Mouse (Mus musculus) left cerebral cortex, adult 2 months (tissue): ENCODE measurements around the gene Gchfr. TPM values are rescaled to one million over a fixed set of nuclear protein-coding genes. Genes with fewer than 3 reads are reported as not detected.

Experiments
- DNase-seq, 2 experiments: peaks; one replicate each; pipeline ENCODE4 v3.0.0; 2021 to 2022; ENCODE audit warnings: low spot score in 2 of 2, mixed read lengths in 1 of 2; ENCODE audit errors: extremely low spot score in 1 of 2
- H3K27ac ChIP-seq: fragments of 200-600 bp; 2 replicates; pipeline ENCODE4 v1.8.1; 2022
- H3K4me3 ChIP-seq: fragments of 200-600 bp; 2 replicates; pipeline ENCODE4 v1.8.1; 2022
- CTCF ChIP-seq: fragments of 200-600 bp; IDR thresholded peaks from 2 replicates; pipeline ENCODE4 v1.8.1; 2022; ENCODE audit warnings: antibody characterized with exemption, mild to moderate bottlenecking, moderate library complexity
- intact Hi-C: fragments of 180-260 bp; cut with DNase I; formaldehyde crosslinking; loops from one replicate; pipeline ENCODE4 v1.15.1; 2025
- total RNA-seq, 2 experiments: library from RNA; stranded (reverse); gene quantifications; 2 replicates each; pipeline ENCODE4 v1.2.3; 2021

The Gchfr gene
- total RNA-seq, 2 experiments from 2014 or later: not detected

DNA sequence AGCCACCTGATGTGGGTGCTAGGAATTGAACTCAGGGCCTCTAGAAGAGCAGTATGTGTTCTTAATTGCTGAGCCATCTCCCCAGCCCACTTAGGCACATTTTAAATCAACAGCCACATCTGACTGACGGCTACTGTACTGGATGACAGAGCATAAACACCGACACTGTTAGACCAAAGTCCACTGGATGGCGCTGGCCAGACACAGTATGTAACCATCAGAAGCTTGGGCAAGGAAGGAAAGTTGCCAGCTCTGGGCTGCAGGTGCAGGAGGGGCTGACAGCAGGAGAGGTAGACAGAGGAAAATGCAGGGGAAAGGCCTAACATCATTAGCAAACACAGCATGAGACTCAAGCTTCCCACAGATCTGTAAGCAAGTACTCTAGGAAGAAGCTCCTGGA, 9.2 kb downstream of the Gchfr start:
- no peak for DNase-seq
- TF ChIP-seq CTCF: no peak
- no peak overlapping the region for H3K27ac ChIP-seq
- no peak overlapping the region for H3K4me3 ChIP-seq
- intact Hi-C loops: no loop called here

DNA sequence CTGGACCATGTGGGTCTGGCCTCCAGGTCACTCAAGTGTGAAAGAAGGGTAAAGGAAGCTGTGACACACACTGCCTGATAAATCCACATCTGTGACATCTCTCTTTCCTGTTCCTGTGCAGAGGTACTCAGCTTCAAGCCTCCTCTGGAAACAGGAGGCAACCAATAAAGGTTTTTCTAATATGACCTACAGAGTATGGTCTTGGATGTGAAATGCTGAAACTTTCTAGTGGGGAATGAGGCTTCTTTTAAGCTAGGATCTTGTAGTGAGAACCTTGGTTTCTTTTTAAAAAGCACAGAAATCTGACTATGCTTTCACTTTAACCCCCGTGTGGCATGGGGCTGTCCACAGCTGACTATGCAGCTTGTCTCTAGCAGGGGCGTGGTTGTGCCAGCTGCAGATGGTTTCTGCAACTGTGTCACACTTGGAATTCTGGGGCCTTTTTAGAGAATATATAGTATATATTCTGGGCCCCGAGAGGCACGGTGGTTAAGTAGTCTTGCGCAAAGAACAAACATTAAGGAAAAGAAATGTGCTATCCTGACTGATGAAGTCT, 9.9 kb downstream of the Gchfr start:
- H3K27ac ChIP-seq: no peak overlapping the region
- TF ChIP-seq CTCF: no peak
- DNase-seq: no peak
- intact Hi-C loops: no loop called here
- no peak overlapping the region for H3K4me3 ChIP-seq

DNA sequence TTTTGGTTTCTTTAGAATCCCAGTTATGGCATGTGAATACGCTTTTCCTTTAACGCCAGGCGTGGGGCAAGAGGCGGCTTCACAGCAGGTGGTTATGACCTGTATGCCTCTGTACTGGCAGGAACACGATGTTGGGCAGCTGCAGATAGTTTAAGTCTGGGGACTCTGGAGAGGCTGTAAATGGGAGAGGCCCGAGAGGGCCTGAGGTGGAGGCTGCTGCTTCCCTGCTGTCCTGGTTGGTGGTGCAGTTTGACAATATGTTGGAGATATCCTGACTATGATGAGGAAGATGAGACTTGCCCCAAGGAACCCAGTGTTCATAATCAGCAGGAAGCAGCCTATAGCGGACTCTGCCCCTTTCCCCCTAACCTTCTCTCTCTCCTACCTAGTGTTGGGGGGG, 15.3 kb downstream of the Gchfr start:
- no peak for DNase-seq
- Histone ChIP-seq H3K27ac (no peak overlapping the region), H3K4me3 (no peak overlapping the region)
- intact Hi-C loops: no loop called here
- TF ChIP-seq CTCF: no peak

DNA sequence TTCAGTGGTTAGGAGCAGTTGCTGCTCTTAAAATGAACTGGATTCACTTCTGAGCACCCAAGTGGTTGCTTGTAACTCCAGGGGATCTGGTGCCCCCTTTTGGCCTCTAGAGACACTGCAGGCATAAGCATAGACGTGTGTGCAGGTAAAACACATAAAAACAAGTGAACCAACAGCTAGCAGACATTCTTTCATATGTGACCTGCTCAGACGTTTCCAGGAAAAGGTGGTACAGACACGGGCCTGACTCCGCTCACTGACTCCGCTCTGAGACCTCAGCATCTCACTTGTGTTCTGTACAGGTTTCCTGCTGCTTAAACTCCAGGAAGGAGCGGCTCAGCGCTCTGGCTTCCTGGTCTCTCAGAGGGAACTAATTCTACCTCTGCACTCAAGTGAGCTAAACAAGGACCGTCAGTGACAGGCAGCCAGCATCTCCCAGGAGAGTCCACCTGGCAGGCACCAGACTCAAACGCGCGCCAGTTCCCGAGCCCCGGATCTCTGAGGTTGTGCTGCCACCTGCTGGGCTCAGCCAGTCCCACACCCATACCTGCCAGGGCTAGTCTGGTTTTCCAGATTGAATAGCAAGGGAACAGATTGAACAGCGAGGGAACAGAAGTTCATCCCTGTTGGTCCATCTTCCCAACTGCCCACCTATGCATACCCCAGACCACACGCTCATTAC, 21.6 kb downstream of the Gchfr start:
- intact Hi-C loops: loop anchor here (1.0 to 2.0 kb wide), 2 partner anchors 32 to 148 kb away; partner anchors contain the start of gene Rmdn3
- Histone ChIP-seq H3K27ac (no peak overlapping the region), H3K4me3 (peak overlapping the region; percentile 40)
- peak; percentile 62 for TF ChIP-seq CTCF
- DNase-seq: peak; percentile 76 to 90

DNA sequence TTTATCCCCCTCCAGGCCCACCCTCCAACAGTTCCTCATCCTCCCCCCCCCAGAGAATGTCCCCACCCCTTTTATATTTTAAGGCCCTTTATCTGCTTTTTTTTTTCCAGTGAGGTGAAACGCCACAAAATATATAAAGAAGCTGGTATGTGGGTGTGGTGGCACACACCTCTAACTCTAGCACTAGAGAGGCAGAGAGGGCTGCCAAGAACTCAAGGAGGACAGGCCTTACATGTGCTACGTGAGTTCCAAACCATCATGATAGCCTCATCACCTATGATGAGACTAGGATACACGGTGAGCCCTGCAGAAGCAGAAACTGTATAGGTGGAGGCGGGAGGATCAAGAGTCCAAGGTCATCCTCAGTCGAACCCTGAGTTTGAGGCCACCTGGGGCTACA, 23.4 kb downstream of the Gchfr start:
- no peak for DNase-seq
- TF ChIP-seq CTCF: no peak
- Histone ChIP-seq H3K27ac (no peak overlapping the region), H3K4me3 (no peak overlapping the region)
- intact Hi-C loops: no loop called here

DNA sequence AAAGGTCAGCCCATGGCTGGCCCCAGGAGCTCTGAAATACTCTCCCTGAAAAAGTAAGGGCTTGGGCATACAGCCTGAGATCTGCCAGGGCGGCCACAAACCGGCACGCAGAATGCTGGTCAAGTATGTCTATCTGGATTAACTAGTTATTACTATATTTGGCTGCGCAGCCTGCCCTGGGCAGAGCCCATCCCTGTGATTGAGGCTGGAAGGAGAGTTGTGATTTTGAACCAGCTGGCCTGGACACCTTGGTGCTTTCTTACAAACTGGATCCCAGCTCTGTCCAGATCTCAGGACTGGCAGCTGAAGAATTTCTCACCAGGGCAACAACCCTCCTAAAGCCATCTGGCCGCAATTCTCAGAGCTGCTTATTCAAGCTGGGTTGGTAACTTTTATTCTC, 26.6 kb downstream of the Gchfr start:
- intact Hi-C loops: no loop called here
- no peak for TF ChIP-seq CTCF
- no peak overlapping the region for H3K27ac ChIP-seq
- no peak for DNase-seq
- H3K4me3 ChIP-seq: no peak overlapping the region

DNA sequence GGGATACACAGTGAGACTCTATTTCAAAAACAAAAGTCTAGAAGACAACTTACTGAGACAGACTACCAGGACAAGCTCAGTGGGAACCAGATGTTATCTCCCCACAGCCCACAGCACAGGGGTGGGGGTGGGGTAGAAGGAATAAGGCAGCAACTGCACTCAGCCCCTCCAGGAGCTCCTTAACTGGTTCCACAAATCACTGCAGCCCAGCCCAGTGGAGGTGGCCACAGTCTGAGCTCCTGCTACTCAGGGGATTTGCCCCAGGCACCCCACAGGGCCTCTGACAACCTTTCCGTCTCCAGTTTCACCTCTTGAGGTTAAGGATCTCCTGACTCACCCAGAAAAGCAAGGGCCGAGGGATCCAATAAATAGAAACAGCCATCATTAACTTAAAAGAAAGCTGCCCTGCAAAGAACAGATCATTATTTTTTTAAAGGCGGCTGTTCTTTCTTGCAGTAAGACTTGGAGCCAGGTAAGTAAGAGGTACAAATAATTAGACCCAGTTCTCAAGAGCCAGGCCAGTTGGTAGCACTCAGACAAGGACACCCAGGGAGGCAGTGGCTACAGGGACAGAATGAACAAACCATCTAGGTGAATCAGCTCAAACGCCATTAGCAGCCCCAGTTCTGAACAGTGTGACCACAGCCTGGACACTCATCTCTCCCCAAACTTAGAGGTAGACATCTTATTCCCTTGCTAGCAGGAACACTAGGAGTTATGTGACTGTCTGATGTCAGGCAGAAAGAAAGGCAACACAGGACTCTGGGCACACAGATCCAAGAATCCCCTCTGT, 28.9 kb downstream of the Gchfr start:
- H3K4me3 ChIP-seq: no peak overlapping the region
- intact Hi-C loops: no loop called here
- TF ChIP-seq CTCF: no peak
- H3K27ac ChIP-seq: no peak overlapping the region
- DNase-seq: no peak

DNA sequence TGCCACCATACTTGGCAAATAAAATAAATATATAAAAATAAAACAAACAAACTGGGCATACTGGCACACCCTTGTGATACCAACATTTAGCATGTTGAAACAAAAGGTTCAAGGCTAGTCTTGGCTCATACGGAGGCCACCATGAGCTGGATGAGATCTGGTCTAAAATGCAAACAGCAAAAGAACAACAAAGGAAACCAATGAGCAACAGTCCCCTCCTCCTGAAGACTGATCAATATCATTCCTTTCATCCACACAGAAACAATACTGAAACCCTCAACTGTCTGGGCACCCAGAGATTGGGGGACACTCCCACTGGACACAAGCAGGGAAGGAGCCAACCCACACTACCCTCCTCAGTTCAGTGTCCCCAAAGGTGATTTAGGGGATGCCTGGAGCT, 29.9 kb downstream of the Gchfr start:
- intact Hi-C loops: no loop called here

DNA sequence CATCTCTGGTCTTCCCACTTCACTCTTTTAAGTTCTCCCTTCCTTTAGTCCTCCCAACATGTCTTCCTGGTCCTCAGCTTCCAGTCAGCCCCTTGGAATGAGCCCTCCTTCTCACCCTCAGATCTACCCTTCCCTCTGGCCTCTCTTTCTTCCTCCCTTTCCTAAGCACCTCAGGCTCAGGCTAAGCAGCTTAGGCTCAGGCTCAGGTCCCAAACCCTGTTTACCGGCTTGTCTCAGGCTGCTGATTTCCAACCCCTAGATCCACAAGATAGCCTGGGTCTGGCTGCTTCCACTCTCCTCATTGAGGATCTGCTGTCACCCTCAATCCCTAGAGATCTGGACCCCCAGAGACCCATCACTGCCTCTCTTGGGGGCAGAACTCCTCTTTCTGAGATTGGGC, 30.5 kb downstream of the Gchfr start:
- H3K27ac ChIP-seq: no peak overlapping the region
- intact Hi-C loops: no loop called here
- H3K4me3 ChIP-seq: no peak overlapping the region
- TF ChIP-seq CTCF: no peak
- DNase-seq: no peak

More for the DNA sequence above, 29.9 kb downstream of the Gchfr start:
- no peak overlapping the region for H3K4me3 ChIP-seq
- DNase-seq: no peak
- no peak for TF ChIP-seq CTCF
- no peak overlapping the region for H3K27ac ChIP-seq

DNA sequence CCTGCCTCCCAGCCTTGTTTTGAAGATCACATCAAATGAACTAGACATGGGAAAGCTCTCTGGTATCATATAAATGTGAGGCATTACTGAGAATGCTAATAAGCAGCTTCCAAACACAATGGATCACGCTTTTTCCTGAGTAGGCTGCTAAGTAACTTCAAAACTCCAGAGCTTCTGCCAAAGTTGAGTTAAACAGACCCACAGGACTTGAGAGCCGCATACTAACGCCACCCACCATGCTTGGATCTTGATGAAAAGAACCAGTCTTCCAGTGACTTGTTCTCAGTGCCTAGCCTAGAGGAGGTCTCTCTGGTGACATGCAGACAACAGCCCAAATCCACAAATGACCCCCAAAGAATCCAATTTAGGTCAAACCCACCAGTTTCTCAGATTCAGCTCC, 31.4 kb downstream of the Gchfr start:
- intact Hi-C loops: no loop called here
- H3K4me3 ChIP-seq: no peak overlapping the region
- no peak for TF ChIP-seq CTCF
- DNase-seq: no peak
- no peak overlapping the region for H3K27ac ChIP-seq

DNA sequence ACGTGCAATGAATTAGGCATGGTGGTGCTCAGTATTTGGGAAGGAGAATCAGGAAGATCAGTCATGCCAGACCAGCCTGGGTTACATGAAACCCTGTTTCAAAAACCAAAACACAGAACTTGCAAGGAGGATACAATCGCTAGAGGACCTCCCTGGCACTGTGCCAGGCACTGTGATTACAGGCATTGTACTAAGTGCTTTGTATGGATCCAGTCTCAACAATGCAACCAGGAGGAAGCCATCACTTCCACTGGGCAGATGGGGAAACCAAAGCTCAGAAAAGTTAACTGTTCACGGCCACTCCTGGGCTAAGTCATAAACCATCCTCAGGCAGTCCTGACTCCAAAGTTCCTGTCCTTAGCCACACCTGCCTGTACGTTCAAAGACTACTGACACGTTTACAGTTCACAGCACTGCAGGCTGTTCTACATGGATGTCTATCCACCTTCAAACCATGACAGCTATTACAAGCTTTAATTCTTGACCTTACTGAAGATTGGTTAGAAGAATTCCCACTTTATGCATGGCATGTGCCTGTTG, 35.4 kb downstream of the Gchfr start:
- no peak for TF ChIP-seq CTCF
- DNase-seq: no peak
- intact Hi-C loops: no loop called here
- Histone ChIP-seq H3K27ac (no peak overlapping the region), H3K4me3 (no peak overlapping the region)

DNA sequence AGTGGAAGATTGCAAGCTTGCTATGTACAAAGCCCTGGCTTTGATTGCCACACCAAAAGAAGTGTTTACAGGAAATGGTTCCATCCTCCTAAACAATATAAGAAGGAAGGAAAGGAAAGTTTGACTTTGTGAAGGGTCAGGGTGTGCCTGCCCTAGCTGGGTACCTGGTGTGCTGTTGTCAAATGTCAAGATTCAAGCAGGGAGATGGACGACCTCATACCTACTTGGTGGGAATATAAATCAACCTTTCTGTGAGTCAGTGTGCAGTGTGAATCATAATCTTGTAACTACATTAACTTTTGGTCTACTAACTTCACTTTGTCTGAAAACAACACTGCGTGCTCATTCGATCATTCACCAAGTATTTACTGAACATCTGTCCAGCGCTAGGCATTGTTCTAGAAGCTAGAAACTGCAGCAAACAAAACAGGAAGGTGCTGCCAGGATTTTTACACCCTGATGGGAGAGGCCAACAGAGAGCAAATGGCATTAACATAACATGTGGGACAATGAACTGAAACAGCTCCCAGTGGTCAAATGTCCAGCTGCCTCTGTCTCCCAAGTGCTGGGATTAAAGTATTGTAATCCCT, 36.4 kb downstream of the Gchfr start:
- TF ChIP-seq CTCF: no peak
- intact Hi-C loops: no loop called here
- no peak for DNase-seq

More for the DNA sequence above, 36.4 kb downstream of the Gchfr start:
- Histone ChIP-seq H3K27ac (no peak overlapping the region), H3K4me3 (no peak overlapping the region)
